ENCODE assay signal across 18 mouse cellular contexts in genomic region chrX:143654308-143655176, GRCm38 (mm10).
DNase-seq lines count a peak whose midpoint lies in the region; ATAC-seq lines count a peak whose summit lies in the region.
"Had no signal": no experiment of that assay in that cellular context is flagged by ENCODE, and none has a peak within 500 bp of the region (broad histone marks: within the 10 kb centered on the region; RNA-seq: fewer than 3 reads in every experiment).

No protein-coding gene starts in this region.

- no peak overlapping the region for H3K4me2 ChIP-seq in embryonic facial prominence, embryonic 12.5 days (replicated peaks)
- no peak overlapping the region for H3K4me2 ChIP-seq in hindbrain, embryonic 12.5 days (replicated peaks)
- H3K4me2 ChIP-seq in neural tube, embryonic 14.5 days (ENCODE audit: low read depth, low read length), result no peak overlapping the region
- H3K4me2 ChIP-seq: embryonic facial prominence, embryonic 15.5 days had no signal

- peak; percentile 35; the same call in 1 of the 2 replicates for ATAC-seq in embryonic facial prominence, embryonic 12.5 days (ENCODE audit: insufficient number of reproducible peaks, insufficient read depth, low FRiP score, low TSS enrichment)
- ATAC-seq in hindbrain, embryonic 12.5 days (ENCODE audit: low FRiP score), result peak; percentile 84
- ATAC-seq in neural tube, embryonic 14.5 days (ENCODE audit: low read depth), result peak; percentile 51; the same call in 1 of the 2 replicates
- ATAC-seq: intestine, postnatal 0 days had no signal

- intact Hi-C loops in heart, postnatal 10 days (cut with DNase I), result no loop called here
- intact Hi-C loops in heart, postnatal 14 days (cut with DNase I), result no loop called here

- peak; percentile 59 for DNase-seq in embryo, embryonic 10.5 days (ENCODE audit: low spot score)
- DNase-seq in heart, postnatal 10 days, result no peak
- DNase-seq in kidney, postnatal 25 days, result no peak
- no peak for DNase-seq in heart, postnatal 14 days
- DNase-seq: cerebellum, adult 9-11 months; heart, adult 18-20 months; kidney, postnatal 36 days; layer of hippocampus, postnatal 36 days; lung, postnatal 10 days; right cerebral cortex, postnatal 4 days; thymus, adult 18-20 months had no signal

- no peak overlapping the region for H3K4me3 ChIP-seq in embryonic facial prominence, embryonic 12.5 days
- no peak overlapping the region for H3K4me3 ChIP-seq in hindbrain, embryonic 12.5 days
- H3K4me3 ChIP-seq in neural tube, embryonic 14.5 days (ENCODE audit: low read depth, low read length), result no peak overlapping the region
- H3K4me3 ChIP-seq: embryonic facial prominence, embryonic 15.5 days; limb, embryonic 10.5 days had no signal

- 29% methylated on average over 9 of the region's 9 CpGs for WGBS in embryonic facial prominence, embryonic 12.5 days
- WGBS in hindbrain, embryonic 12.5 days, result 33% methylated on average over 9 of the region's 9 CpGs
- WGBS in neural tube, embryonic 14.5 days, result 27% methylated on average over 9 of the region's 9 CpGs

- no peak overlapping the region for H3K27ac ChIP-seq in embryonic facial prominence, embryonic 12.5 days
- H3K27ac ChIP-seq in hindbrain, embryonic 12.5 days, result peak overlapping the region; percentile 55
- H3K27ac ChIP-seq in neural tube, embryonic 14.5 days (ENCODE audit: low read depth, low read length), result no peak overlapping the region
- H3K27ac ChIP-seq: embryonic facial prominence, embryonic 15.5 days; limb, embryonic 10.5 days; liver, embryonic 14.5 days had no signal

- no peaks in the 10 kb centered on the region for H3K36me3 ChIP-seq in embryonic facial prominence, embryonic 12.5 days
- H3K36me3 ChIP-seq in hindbrain, embryonic 12.5 days, result no peaks in the 10 kb centered on the region
- no peaks in the 10 kb centered on the region for H3K36me3 ChIP-seq in neural tube, embryonic 14.5 days (ENCODE audit: control insufficient read depth, insufficient read depth, low read length)
- H3K36me3 ChIP-seq: embryonic facial prominence, embryonic 15.5 days; limb, embryonic 10.5 days had no signal

- no peak overlapping the region for H3K9ac ChIP-seq in embryonic facial prominence, embryonic 12.5 days
- no peak overlapping the region for H3K9ac ChIP-seq in hindbrain, embryonic 12.5 days
- no peak overlapping the region for H3K9ac ChIP-seq in neural tube, embryonic 14.5 days (replicated peaks; ENCODE audit: low read depth, low read length)
- H3K9ac ChIP-seq: embryonic facial prominence, embryonic 15.5 days; liver, embryonic 14.5 days had no signal

- H3K4me1 ChIP-seq in embryonic facial prominence, embryonic 12.5 days, result no peaks in the 10 kb centered on the region
- H3K4me1 ChIP-seq in hindbrain, embryonic 12.5 days, result no peaks in the 10 kb centered on the region
- no peaks in the 10 kb centered on the region for H3K4me1 ChIP-seq in neural tube, embryonic 14.5 days (ENCODE audit: control insufficient read depth, insufficient read depth, low read length)
- H3K4me1 ChIP-seq: embryonic facial prominence, embryonic 15.5 days; limb, embryonic 10.5 days had no signal

- peaks cover 10% of the 10 kb centered on the region; the same call in 1 of the 2 replicates for H3K27me3 ChIP-seq in embryonic facial prominence, embryonic 12.5 days
- peaks cover 15% of the 10 kb centered on the region for H3K27me3 ChIP-seq in hindbrain, embryonic 12.5 days
- no peaks in the 10 kb centered on the region for H3K27me3 ChIP-seq in neural tube, embryonic 14.5 days (ENCODE audit: control insufficient read depth, insufficient read depth, low read length)

- H3K9me3 ChIP-seq in embryonic facial prominence, embryonic 12.5 days, result no peaks in the 10 kb centered on the region
- H3K9me3 ChIP-seq in hindbrain, embryonic 12.5 days (replicated peaks), result no peaks in the 10 kb centered on the region
- no peaks in the 10 kb centered on the region for H3K9me3 ChIP-seq in neural tube, embryonic 14.5 days (ENCODE audit: control insufficient read depth, low read length)
- H3K9me3 ChIP-seq: embryonic facial prominence, embryonic 15.5 days; limb, embryonic 10.5 days had no signal
